In genomic region chr5:5496393-5496792, GRCm38 (mm10) we compare ENCODE assay signal across 26 mouse cellular contexts. TPM values are rescaled to one million over a fixed set of nuclear protein-coding genes. Genes with fewer than 3 reads are reported as not detected.
DNase-seq lines count a peak whose midpoint lies in the region; ATAC-seq and TF ChIP-seq lines count a peak whose summit lies in the region.
"Had no signal": no experiment of that assay in that cellular context is flagged by ENCODE, and none has a peak within 500 bp of the region (broad histone marks: within the 10 kb centered on the region; RNA-seq: fewer than 3 reads in every experiment).

No protein-coding gene starts in this region.

- H3K27me3 ChIP-seq in kidney, embryonic 14.5 days (ENCODE audit: control insufficient read depth, insufficient read depth, low read length) = 0 out of 2 replicates have a peak, but pooled peaks cover 3% of the 10 kb centered on the region
- H3K27me3 ChIP-seq in kidney, adult 2 months (replicated peaks; ENCODE audit: control insufficient read depth, insufficient read depth, low read length) = no peaks in the 10 kb centered on the region
- H3K27me3 ChIP-seq in forebrain, embryonic 14.5 days (replicated peaks; ENCODE audit: control insufficient read depth, insufficient read depth, low read length) = 0 out of 2 replicates have a peak, but pooled peaks cover 4% of the 10 kb centered on the region
- H3K27me3 ChIP-seq: liver, embryonic 13.5 days had no signal

- H3K9ac ChIP-seq in kidney, embryonic 14.5 days (ENCODE audit: low read depth, low read length) = no peak overlapping the region
- H3K9ac ChIP-seq in forebrain, embryonic 14.5 days (ENCODE audit: low read length) = no peak overlapping the region
- H3K9ac ChIP-seq: heart, embryonic 15.5 days; limb, embryonic 12.5 days; liver, embryonic 13.5 days had no signal

- no peak for TF ChIP-seq CTCF in kidney, adult 2 months (conservative IDR thresholded peaks at IDR 0.05; ENCODE audit: insufficient read depth, insufficient read length, low read depth, low read length)

- peak; percentile 65; the same call in 1 of the 2 replicates for ATAC-seq in kidney, embryonic 14.5 days (ENCODE audit: low FRiP score, low TSS enrichment)
- peak; percentile 52; the same call in 1 of the 2 replicates for ATAC-seq in forebrain, embryonic 14.5 days
- ATAC-seq in erythroblast, adult 5-6 weeks (replicated peaks; ENCODE audit: low FRiP score, poor library complexity, severe bottlenecking) = no peak
- ATAC-seq: CD4-positive, CD25-positive, alpha-beta regulatory T cell, adult 4 months had no signal

- no peaks in the 10 kb centered on the region for H3K4me1 ChIP-seq in kidney, embryonic 14.5 days (ENCODE audit: control insufficient read depth, insufficient read depth, low read length)
- no peaks in the 10 kb centered on the region for H3K4me1 ChIP-seq in kidney, adult 2 months (ENCODE audit: control insufficient read depth, insufficient read depth, low read length)
- no peaks in the 10 kb centered on the region for H3K4me1 ChIP-seq in forebrain, embryonic 14.5 days (ENCODE audit: control insufficient read depth, insufficient read depth, low read length)
- H3K4me1 ChIP-seq: embryonic facial prominence, embryonic 10.5 days; heart, embryonic 15.5 days; limb, embryonic 12.5 days; liver, embryonic 13.5 days had no signal

- H3K4me2 ChIP-seq in kidney, embryonic 14.5 days (replicated peaks; ENCODE audit: low read depth, low read length) = no peak overlapping the region
- no peak overlapping the region for H3K4me2 ChIP-seq in forebrain, embryonic 14.5 days (ENCODE audit: low read length)
- H3K4me2 ChIP-seq: heart, embryonic 15.5 days; limb, embryonic 12.5 days; liver, embryonic 13.5 days had no signal

- DNase-seq in kidney, adult 2 months = no peak
- DNase-seq in retina, postnatal 1 day = peak; percentile 23
- no peak for DNase-seq in retina, embryonic 14.5 days (ENCODE audit: low spot score)
- DNase-seq in forebrain, embryonic 14.5 days (ENCODE audit: low spot score) = no peak
- DNase-seq in gastrocnemius, postnatal 10 days = no peak
- DNase-seq: adrenal gland, adult 8-10 months; cerebellum, adult 11-12 months; kidney, postnatal 36 days; layer of hippocampus, adult 9-11 months; liver, embryonic 13.5 days; spleen, adult 18-20 months; thymus, adult 18-20 months had no signal

- H3K36me3 ChIP-seq in kidney, embryonic 14.5 days (ENCODE audit: control insufficient read depth, insufficient read depth, low read length) = no peaks in the 10 kb centered on the region
- H3K36me3 ChIP-seq in kidney, adult 2 months (ENCODE audit: control insufficient read depth, insufficient read depth, low read length) = no peaks in the 10 kb centered on the region
- no peaks in the 10 kb centered on the region for H3K36me3 ChIP-seq in forebrain, embryonic 14.5 days (ENCODE audit: control insufficient read depth, insufficient read depth, low read length)
- H3K36me3 ChIP-seq: embryonic facial prominence, embryonic 10.5 days; heart, embryonic 15.5 days; limb, embryonic 12.5 days; liver, embryonic 13.5 days had no signal

- no peak overlapping the region for H3K4me3 ChIP-seq in kidney, embryonic 14.5 days (ENCODE audit: low read length)
- H3K4me3 ChIP-seq in kidney, adult 2 months (ENCODE audit: insufficient read depth, low read depth, low read length) = no peak overlapping the region
- no peak overlapping the region for H3K4me3 ChIP-seq in forebrain, embryonic 14.5 days (ENCODE audit: low read depth, low read length)
- H3K4me3 ChIP-seq: embryonic facial prominence, embryonic 10.5 days; erythroblast, embryonic 14.5 days; heart, embryonic 15.5 days; limb, embryonic 12.5 days; liver, embryonic 13.5 days had no signal

- WGBS in kidney, embryonic 14.5 days = 48% methylated on average over 3 of the region's 3 CpGs
- 21% methylated on average over 3 of the region's 3 CpGs for WGBS in kidney, adult 2 months
- WGBS in forebrain, embryonic 14.5 days = 48% methylated on average over 3 of the region's 3 CpGs

- TF ChIP-seq POLR2A in kidney, adult 2 months (IDR thresholded peaks at IDR 0.05; ENCODE audit: low read depth, low read length) = no peak

- H3K9me3 ChIP-seq in kidney, embryonic 14.5 days (ENCODE audit: control insufficient read depth, low read length) = no peaks in the 10 kb centered on the region
- no peaks in the 10 kb centered on the region for H3K9me3 ChIP-seq in forebrain, embryonic 14.5 days (replicated peaks; ENCODE audit: control insufficient read depth, low read length)
- H3K9me3 ChIP-seq: embryonic facial prominence, embryonic 10.5 days; heart, embryonic 15.5 days; limb, embryonic 12.5 days; liver, embryonic 13.5 days had no signal

- no peak overlapping the region for H3K27ac ChIP-seq in kidney, embryonic 14.5 days (ENCODE audit: low read depth, low read length)
- H3K27ac ChIP-seq in kidney, adult 2 months (ENCODE audit: insufficient read depth, low read depth, low read length) = no peak overlapping the region
- no peak overlapping the region for H3K27ac ChIP-seq in forebrain, embryonic 14.5 days (ENCODE audit: low read depth, low read length)
- H3K27ac ChIP-seq: embryonic facial prominence, embryonic 10.5 days; heart, embryonic 15.5 days; limb, embryonic 12.5 days; liver, embryonic 13.5 days had no signal

RNA-seq across cellular contexts. Expression of gene 1700015F17Rik, which starts 17.4 kb away (rescaled TPM):
- polyA plus RNA-seq in kidney, embryonic 14.5 days (2014; fragmentation: Nextera tagmentation; extraction: Ambion mirVana) = not detected in 2 replicates
- not detected in 2 replicates for polyA plus RNA-seq in kidney, adult 2 months (2012; rRNA removed)
- not detected in 2 replicates for polyA plus RNA-seq in forebrain, embryonic 14.5 days (2014; fragmentation: Nextera tagmentation; extraction: Ambion mirVana)
- total RNA-seq in erythroblast, adult 5-6 weeks (2015; ENCODE audit: low replicate concordance) = not detected in 2 replicates
- total RNA-seq in erythroblast, adult 5-6 weeks (2017; ENCODE audit: low replicate concordance) = not detected in 2 replicates
- total RNA-seq in gastrocnemius, postnatal 10 days (2021) = not detected
- total RNA-seq: granulocyte monocyte progenitor cell, adult 5-6 weeks; hematopoietic stem cell, adult 5-6 weeks; MEL; monocyte, adult 5-6 weeks had no signal
- polyA plus RNA-seq: CD4-positive, CD25-positive, alpha-beta regulatory T cell, adult 4 months; embryonic facial prominence, embryonic 10.5 days; erythroblast, embryonic 14.5 days; heart, embryonic 15.5 days; intestine, embryonic 14.5 days; limb, embryonic 12.5 days; liver, embryonic 13.5 days; lung, embryonic 16.5 days; stomach, embryonic 14.5 days had no signal

RNA-seq across cellular contexts. Expression of gene Cldn12, which starts 18.4 kb away (rescaled TPM):
- polyA plus RNA-seq in kidney, embryonic 14.5 days (2014; fragmentation: Nextera tagmentation; extraction: Ambion mirVana) = 15.2 and 32.7 TPM in 2 replicates
- polyA plus RNA-seq in kidney, adult 2 months (2012; rRNA removed) = 63.4 and 72.4 TPM in 2 replicates
- polyA plus RNA-seq in forebrain, embryonic 14.5 days (2014; fragmentation: Nextera tagmentation; extraction: Ambion mirVana) = 16.4 and 17.6 TPM in 2 replicates
- total RNA-seq in erythroblast, adult 5-6 weeks (2015; ENCODE audit: low replicate concordance) = 0.42 TPM in 1 of 2 replicates, not detected in the other
- 0.98 and 1.2 TPM in 2 replicates for total RNA-seq in erythroblast, adult 5-6 weeks (2017; ENCODE audit: low replicate concordance)
- total RNA-seq in gastrocnemius, postnatal 10 days (2021) = 10 to 100 TPM; 13.6 to 14.2 TPM
- polyA plus RNA-seq: erythroblast, embryonic 14.5 days had no signal
